Mouse (Mus musculus): ENCODE measurements around the gene Nipa1. TPM values are rescaled to one million over a fixed set of nuclear protein-coding genes. Genes with fewer than 3 reads are reported as not detected.
A peak's percentile ranks its signal among the peaks of the same experiment; 100 is the strongest.

Gene Nipa1
- polyA plus RNA-seq, 1 experiment from 2014 or later: 6.7 TPM

- ATAC-seq (ENCODE audit: low read depth): no peak
- no peaks in the 10 kb centered on the region for H3K27me3 ChIP-seq (ENCODE audit: control insufficient read depth, insufficient read depth, low read depth, low read length)
- no peak overlapping the region for H3K27ac ChIP-seq (ENCODE audit: low read length)
- no peaks in the 10 kb centered on the region for H3K9me3 ChIP-seq (ENCODE audit: control insufficient read depth, low read length)
- H3K4me1 ChIP-seq (replicated peaks; ENCODE audit: control insufficient read depth, insufficient read depth, low read length): no peaks in the 10 kb centered on the region
- H3K4me3 ChIP-seq (ENCODE audit: low read length): no peak overlapping the region
- H3K4me2 ChIP-seq (ENCODE audit: low read depth, low read length): no peak overlapping the region
- no peak overlapping the region for H3K9ac ChIP-seq (ENCODE audit: low read length)
- WGBS: 58% methylated on average over 4 of the region's 4 CpGs
- H3K36me3 ChIP-seq (ENCODE audit: control insufficient read depth, insufficient read depth, low read length): no peaks in the 10 kb centered on the region
These were observed 24.0 kb upstream of the Nipa1 start for GRCm38 (mm10) chr7:56043577-56044266.

- no peak overlapping the region for H3K9ac ChIP-seq (ENCODE audit: low read length)
- H3K9me3 ChIP-seq (ENCODE audit: control insufficient read depth, low read length): no peaks in the 10 kb centered on the region
- H3K36me3 ChIP-seq (ENCODE audit: control insufficient read depth, insufficient read depth, low read length): no peaks in the 10 kb centered on the region
- ATAC-seq (ENCODE audit: low read depth): no peak
- no peak overlapping the region for H3K4me3 ChIP-seq (ENCODE audit: low read length)
- 13% methylated on average over 5 of the region's 5 CpGs for WGBS
- no peak overlapping the region for H3K27ac ChIP-seq (ENCODE audit: low read length)
- H3K27me3 ChIP-seq (ENCODE audit: control insufficient read depth, insufficient read depth, low read depth, low read length): no peaks in the 10 kb centered on the region
- no peaks in the 10 kb centered on the region for H3K4me1 ChIP-seq (replicated peaks; ENCODE audit: control insufficient read depth, insufficient read depth, low read length)
- H3K4me2 ChIP-seq (ENCODE audit: low read depth, low read length): no peak overlapping the region
These were observed 22.6 kb upstream of the Nipa1 start for GRCm38 (mm10) chr7:56042353-56042752.

- H3K4me3 ChIP-seq (ENCODE audit: low read length): no peak overlapping the region
- no peaks in the 10 kb centered on the region for H3K9me3 ChIP-seq (ENCODE audit: control insufficient read depth, low read length)
- no peak overlapping the region for H3K9ac ChIP-seq (ENCODE audit: low read length)
- H3K36me3 ChIP-seq (ENCODE audit: control insufficient read depth, insufficient read depth, low read length): no peaks in the 10 kb centered on the region
- no peaks in the 10 kb centered on the region for H3K27me3 ChIP-seq (ENCODE audit: control insufficient read depth, insufficient read depth, low read depth, low read length)
- 0 out of 2 replicates have a peak, but pooled peaks cover under 1% of the 10 kb centered on the region for H3K4me1 ChIP-seq (replicated peaks; ENCODE audit: control insufficient read depth, insufficient read depth, low read length)
- whole genome bisulfite sequencing: 85% methylated on average over 3 of the region's 3 CpGs
- no peak overlapping the region for H3K4me2 ChIP-seq (ENCODE audit: low read depth, low read length)
- no peak for ATAC-seq (ENCODE audit: low read depth)
- no peak overlapping the region for H3K27ac ChIP-seq (ENCODE audit: low read length)
These were observed 3.8 kb upstream of the Nipa1 start for GRCm38 (mm10) chr7:56023586-56023985.

- WGBS: under 1% methylated on average over 58 of the region's 71 CpGs
- H3K36me3 ChIP-seq (ENCODE audit: control insufficient read depth, insufficient read depth, low read length): no peaks in the 10 kb centered on the region
- no peaks in the 10 kb centered on the region for H3K27me3 ChIP-seq (ENCODE audit: control insufficient read depth, insufficient read depth, low read depth, low read length)
- H3K9ac ChIP-seq (ENCODE audit: low read length): peak overlapping the region; percentile 82
- peak overlapping the region; percentile 51 for H3K27ac ChIP-seq (ENCODE audit: low read length)
- H3K4me2 ChIP-seq (ENCODE audit: low read depth, low read length): peak overlapping the region; percentile 76
- H3K4me1 ChIP-seq (replicated peaks; ENCODE audit: control insufficient read depth, insufficient read depth, low read length): 0 out of 2 replicates have a peak, but pooled peaks cover 6% of the 10 kb centered on the region
- H3K9me3 ChIP-seq (ENCODE audit: control insufficient read depth, low read length): no peaks in the 10 kb centered on the region
- peak; percentile 95 for ATAC-seq (ENCODE audit: low read depth)
- peak overlapping the region; percentile 70 for H3K4me3 ChIP-seq (ENCODE audit: low read length)
These were observed 503 bp downstream of the Nipa1 start for GRCm38 (mm10) chr7:56018972-56019929.

- 0 out of 2 replicates have a peak overlapping the region, but pooled peaks have one; percentile 18 for H3K9ac ChIP-seq (ENCODE audit: low read length)
- WGBS: 30% methylated on average over 7 of the region's 7 CpGs
These were observed 1.2 kb downstream of the Nipa1 start for GRCm38 (mm10) chr7:56018446-56018971.

GRCm38 (mm10) chr7:56017761-56018160 is 2.0 kb downstream of the Nipa1 start:
- H3K9ac ChIP-seq (ENCODE audit: low read length): no peak overlapping the region
- H3K4me2 ChIP-seq (ENCODE audit: low read depth, low read length): no peak overlapping the region
- ATAC-seq (ENCODE audit: low read depth): no peak
- no peak overlapping the region for H3K27ac ChIP-seq (ENCODE audit: low read length)
- 48% methylated on average over 3 of the region's 3 CpGs for WGBS
- no peaks in the 10 kb centered on the region for H3K27me3 ChIP-seq (ENCODE audit: control insufficient read depth, insufficient read depth, low read depth, low read length)
- no peaks in the 10 kb centered on the region for H3K9me3 ChIP-seq (ENCODE audit: control insufficient read depth, low read length)
- no peak overlapping the region for H3K4me3 ChIP-seq (ENCODE audit: low read length)
- H3K4me1 ChIP-seq (replicated peaks; ENCODE audit: control insufficient read depth, insufficient read depth, low read length): 0 out of 2 replicates have a peak, but pooled peaks cover 6% of the 10 kb centered on the region
- no peaks in the 10 kb centered on the region for H3K36me3 ChIP-seq (ENCODE audit: control insufficient read depth, insufficient read depth, low read length)

More at GRCm38 (mm10) chr7:56018446-56018971, 1.2 kb downstream of the Nipa1 start:
- H3K27ac ChIP-seq (ENCODE audit: low read length): no peak overlapping the region; the same call in 1 of the 2 replicates
- H3K4me1 ChIP-seq (replicated peaks; ENCODE audit: control insufficient read depth, insufficient read depth, low read length): 0 out of 2 replicates have a peak, but pooled peaks cover 6% of the 10 kb centered on the region
- H3K4me2 ChIP-seq (ENCODE audit: low read depth, low read length): peak overlapping the region; percentile 76
- H3K9me3 ChIP-seq (ENCODE audit: control insufficient read depth, low read length): no peaks in the 10 kb centered on the region
- no peaks in the 10 kb centered on the region for H3K36me3 ChIP-seq (ENCODE audit: control insufficient read depth, insufficient read depth, low read length)
- ATAC-seq (ENCODE audit: low read depth): 0 out of 2 replicates have a peak, but pooled peaks have one; percentile 15
- peak overlapping the region; percentile 70 for H3K4me3 ChIP-seq (ENCODE audit: low read length)
- no peaks in the 10 kb centered on the region for H3K27me3 ChIP-seq (ENCODE audit: control insufficient read depth, insufficient read depth, low read depth, low read length)

GRCm38 (mm10) chr7:56015837-56016236 is 3.9 kb downstream of the Nipa1 start:
- Histone ChIP-seq H3K4me3 (ENCODE audit: low read length) (no peak overlapping the region), H3K9ac (ENCODE audit: low read length) (no peak overlapping the region), H3K9me3 (ENCODE audit: control insufficient read depth, low read length) (no peaks in the 10 kb centered on the region), H3K4me2 (ENCODE audit: low read depth, low read length) (no peak overlapping the region), H3K4me1 (replicated peaks; ENCODE audit: control insufficient read depth, insufficient read depth, low read length) (0 out of 2 replicates have a peak, but pooled peaks cover 6% of the 10 kb centered on the region), H3K36me3 (ENCODE audit: control insufficient read depth, insufficient read depth, low read length) (no peaks in the 10 kb centered on the region), H3K27me3 (ENCODE audit: control insufficient read depth, insufficient read depth, low read depth, low read length) (no peaks in the 10 kb centered on the region), H3K27ac (ENCODE audit: low read length) (no peak overlapping the region)
- WGBS: 96% methylated on average over 7 of the region's 7 CpGs
- ATAC-seq (ENCODE audit: low read depth): no peak

GRCm38 (mm10) chr7:56015172-56015571 is 4.6 kb downstream of the Nipa1 start:
- WGBS: 69% methylated on average over 6 of the region's 6 CpGs

More at GRCm38 (mm10) chr7:56015172-56015571, 4.6 kb downstream of the Nipa1 start:
- Histone ChIP-seq H3K9me3 (ENCODE audit: control insufficient read depth, low read length) (no peaks in the 10 kb centered on the region), H3K27me3 (ENCODE audit: control insufficient read depth, insufficient read depth, low read depth, low read length) (no peaks in the 10 kb centered on the region), H3K36me3 (ENCODE audit: control insufficient read depth, insufficient read depth, low read length) (no peaks in the 10 kb centered on the region), H3K9ac (ENCODE audit: low read length) (no peak overlapping the region), H3K4me1 (replicated peaks; ENCODE audit: control insufficient read depth, insufficient read depth, low read length) (0 out of 2 replicates have a peak, but pooled peaks cover 6% of the 10 kb centered on the region), H3K4me2 (ENCODE audit: low read depth, low read length) (no peak overlapping the region), H3K4me3 (ENCODE audit: low read length) (no peak overlapping the region), H3K27ac (ENCODE audit: low read length) (no peak overlapping the region)
- ATAC-seq (ENCODE audit: low read depth): no peak
